Mouse (Mus musculus) cerebellum, postnatal 4 days (tissue): Measurements from ENCODE around the gene Nat8l.

Experiments used
- DNase-seq, 2 experiments: peaks; one replicate each; pipeline ENCODE4 v3.0.0; 2022; ENCODE audit warnings: low spot score in 2 of 2, mixed read lengths in 1 of 2

The Nat8l gene

GRCm38 (mm10) chr5:34002636-34003035 is 6.9 kb downstream of the Nat8l start:
- no peak for DNase-seq

DNA sequence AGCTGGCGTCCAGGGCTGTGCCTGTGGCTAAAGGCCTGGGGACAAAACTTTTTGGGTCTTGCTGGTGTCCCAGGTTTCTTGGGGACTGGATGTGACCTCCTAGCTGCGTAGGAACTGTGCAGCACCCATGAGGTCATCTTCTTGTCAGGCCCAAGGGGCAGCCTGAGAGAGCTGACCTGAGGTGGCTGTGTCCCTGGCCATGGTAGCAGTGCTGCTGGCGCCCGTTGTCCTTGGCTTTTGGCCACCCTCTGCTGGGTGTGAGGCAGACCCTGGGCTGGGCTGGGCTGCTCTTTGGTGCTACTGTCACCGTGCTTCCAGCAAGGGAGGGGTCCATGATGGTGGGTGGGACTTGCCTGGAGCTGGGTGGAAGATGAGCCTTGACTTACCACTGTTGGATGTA is 8.8 kb downstream of the Nat8l start:
- no peak for DNase-seq

- DNase-seq, result no peak
Observed at GRCm38 (mm10) chr5:34006832-34007231, 11.0 kb downstream of the Nat8l start.

DNA sequence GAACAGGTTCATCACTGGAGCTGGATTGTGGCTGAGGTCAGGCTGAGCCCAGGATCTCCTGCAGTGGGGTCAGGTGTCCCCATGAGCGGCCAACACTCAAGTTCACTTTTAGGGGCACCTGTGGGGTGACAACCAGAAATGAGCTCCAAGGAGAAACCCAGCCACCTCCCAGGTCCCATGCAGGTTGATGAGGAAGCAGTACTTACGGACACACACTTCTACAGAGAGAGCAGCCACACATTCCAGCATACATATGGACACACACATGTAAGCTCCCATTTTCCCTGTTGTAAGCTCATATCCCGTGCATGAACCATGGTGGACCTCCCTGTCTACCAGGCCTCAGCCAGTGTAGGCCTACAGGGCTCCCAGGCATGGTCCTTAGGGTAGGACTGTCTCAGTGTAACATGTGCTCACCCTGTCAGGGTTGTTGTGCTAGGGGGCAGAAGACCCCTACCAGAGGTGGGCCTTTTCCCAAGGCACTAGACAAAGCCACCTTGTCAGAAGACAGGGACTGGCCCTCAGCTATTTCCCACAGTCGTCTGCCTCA is 11.7 kb downstream of the Nat8l start:
- DNase-seq, result no peak

- DNase-seq, result no peak
Observed at GRCm38 (mm10) chr5:34014652-34015051, 18.9 kb downstream of the Nat8l start.

DNA sequence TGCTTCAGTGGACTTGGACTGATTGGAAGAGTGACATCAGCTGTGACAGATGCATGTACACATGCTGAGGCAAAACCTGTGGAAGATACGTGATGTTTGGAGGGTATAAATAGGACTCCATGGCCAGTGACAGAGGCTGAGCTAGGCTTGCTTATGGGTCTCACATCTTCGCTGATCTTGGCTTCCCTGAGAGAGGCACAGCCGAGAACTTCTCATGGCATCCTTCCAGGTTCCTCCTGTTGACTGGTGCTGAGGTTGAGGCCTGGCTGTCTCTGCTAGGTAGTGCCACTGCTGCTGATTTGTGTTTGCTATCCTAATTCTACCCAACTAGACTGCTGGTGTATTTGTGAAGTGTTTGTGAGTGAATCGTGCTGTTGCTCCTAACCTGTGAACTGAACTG is 23.2 kb downstream of the Nat8l start:
- DNase-seq, result no peak

- no peak for DNase-seq
Observed at GRCm38 (mm10) chr5:34030101-34030500, 34.3 kb downstream of the Nat8l start.

DNA sequence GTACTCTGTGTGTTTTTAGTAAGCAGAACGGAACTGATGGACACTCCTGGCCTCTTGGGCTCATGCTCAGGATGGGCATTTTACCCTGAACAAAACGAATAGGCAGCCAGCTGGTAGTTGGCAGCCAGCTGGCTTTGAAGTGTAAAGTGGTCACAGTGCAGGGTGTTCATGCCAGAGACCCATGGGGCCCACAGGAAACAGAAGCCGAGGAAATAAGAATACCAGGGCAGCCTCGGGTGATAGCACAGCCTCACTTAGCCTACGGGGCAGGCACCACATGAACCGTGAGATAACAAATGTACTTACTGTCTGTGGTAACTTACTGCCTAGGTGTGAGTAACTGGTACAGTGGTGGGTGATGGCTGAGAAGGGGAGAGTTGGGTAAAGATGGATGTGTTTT is 35.2 kb downstream of the Nat8l start:
- no peak for DNase-seq

DNA sequence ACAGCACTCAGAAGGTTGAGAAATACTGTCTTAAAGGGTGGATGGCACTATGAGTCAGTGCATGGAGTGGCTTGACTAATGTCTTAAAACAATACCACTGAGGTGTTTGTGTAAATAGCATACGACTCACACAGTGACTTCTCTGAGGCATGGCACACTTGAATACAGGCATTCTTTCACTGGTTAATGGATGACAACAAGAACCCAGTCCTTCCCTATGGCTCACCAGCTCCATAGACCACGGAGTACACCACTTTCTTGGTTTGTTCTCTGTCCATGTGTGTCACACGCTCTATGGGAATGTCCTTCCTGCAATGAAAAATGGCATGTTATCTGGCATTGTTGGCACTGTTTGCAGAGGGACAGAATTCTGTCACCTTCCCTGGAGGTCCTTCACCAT is 36.7 kb downstream of the Nat8l start:
- no peak for DNase-seq
